Mouse (Mus musculus) cerebellum, adult 2 months (tissue): ENCODE measurements around the gene Gje1. TPM values are rescaled to one million over a fixed set of nuclear protein-coding genes. Genes with fewer than 3 reads are reported as not detected.
A peak's percentile ranks its signal among the peaks of the same experiment; 100 is the strongest.

Experiments used
- DNase-seq, 2 experiments: peaks; one replicate each; pipeline ENCODE4 v3.0.0; 2021
- H3K27ac ChIP-seq: fragments of 200-500 bp; 2 replicates; pipeline ENCODE4 v1.5.1; 2012; ENCODE audit warnings: low read length, control low read depth, inconsistent platforms; ENCODE audit not compliant: insufficient read depth
- H3K27me3 ChIP-seq: fragments of 200-500 bp; 2 replicates; pipeline ENCODE4 v1.6.1; 2012; ENCODE audit warnings: inconsistent platforms, mild to moderate bottlenecking, low read length, moderate library complexity; ENCODE audit not compliant: control insufficient read depth, insufficient read depth
- H3K4me1 ChIP-seq: fragments of 200-500 bp; 2 replicates; pipeline ENCODE4 v1.6.1; 2011; ENCODE audit warnings: low read length; ENCODE audit not compliant: control insufficient read depth, insufficient read depth
- H3K4me3 ChIP-seq: fragments of 200-500 bp; replicated peaks from 2 replicates; pipeline ENCODE3; 2011; ENCODE audit warnings: mild to moderate bottlenecking, low read depth, low read length, control low read depth; ENCODE audit not compliant: insufficient read depth
- CTCF ChIP-seq: fragments of 200-500 bp; IDR thresholded peaks from 2 replicates; pipeline ENCODE4 v1.5.1; 2011; ENCODE audit warnings: low read depth, mild to moderate bottlenecking, control low read depth, low read length, moderate library complexity, borderline replicate concordance; ENCODE audit not compliant: insufficient read depth
- POLR2A ChIP-seq: fragments of 200-500 bp; IDR thresholded peaks from 2 replicates; pipeline ENCODE4 v1.6.1; 2011; ENCODE audit warnings: low read length, control low read depth, borderline replicate concordance; ENCODE audit not compliant: insufficient read depth
- WGBS: fragments of 180-500 bp; shearing (Covaris S2); methylation state at CpG from one replicate; pipeline ENCODE4 v1.1.7; 2018; 5-methylcytosine and 5-hydroxymethylcytosine counted together
- polyA plus RNA-seq: library from polyadenylated mRNA; depleted of rRNA; stranded (reverse); fragments of >200 nt; gene quantifications from 2 replicates; pipeline ENCODE4 v1.2.3, GENCODE M21; 2012; rRNA removed

The Gje1 gene
- polyA plus RNA-seq, result not detected in 2 replicates

DNA sequence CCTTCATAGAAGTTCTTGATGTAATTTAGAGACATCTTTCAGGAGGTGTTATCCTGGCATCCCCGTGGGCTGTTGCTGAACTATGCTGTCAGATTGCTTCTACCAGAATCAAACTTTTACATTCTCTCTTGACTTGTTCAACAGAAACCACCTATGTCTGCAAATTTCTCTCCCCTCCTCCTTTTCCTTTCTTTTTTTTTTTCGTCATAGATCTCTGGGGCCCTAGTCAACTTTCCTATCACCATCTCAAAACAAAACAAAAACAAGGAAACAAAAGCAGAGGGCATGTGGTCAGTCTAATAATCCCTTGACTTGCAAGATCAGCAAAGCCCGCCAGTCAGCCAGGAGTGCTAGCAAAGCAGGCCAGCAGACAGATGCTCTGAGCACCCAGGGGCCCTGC is at the start of gene Gje1:
Gene Gje1, minus strand, starts transcription at position 101 of the 400 bp plus-strand sequence.
- TF ChIP-seq CTCF, result no peak
- TF ChIP-seq POLR2A, result no peak

GRCm38 (mm10) chr10:14760618-14761017 is 42.6 kb upstream of the Gje1 start:
- no peak for TF ChIP-seq CTCF
- no peaks in the 10 kb centered on the region for H3K27me3 ChIP-seq
- no peak overlapping the region for H3K4me3 ChIP-seq
- 24% methylated on average over 8 of the region's 8 CpGs for WGBS
- no peak for DNase-seq
- no peaks in the 10 kb centered on the region for H3K4me1 ChIP-seq
- no peak overlapping the region for H3K27ac ChIP-seq

More for the DNA sequence above, at the start of gene Gje1:
- no peak for DNase-seq
- H3K4me1 ChIP-seq, result no peaks in the 10 kb centered on the region
- no peaks in the 10 kb centered on the region for H3K27me3 ChIP-seq
- H3K27ac ChIP-seq, result no peak within 1 kb of the TSS
- 55% methylated on average over 3 of the region's 3 CpGs for WGBS
- H3K4me3 ChIP-seq, result no peak within 1 kb of the TSS

DNA sequence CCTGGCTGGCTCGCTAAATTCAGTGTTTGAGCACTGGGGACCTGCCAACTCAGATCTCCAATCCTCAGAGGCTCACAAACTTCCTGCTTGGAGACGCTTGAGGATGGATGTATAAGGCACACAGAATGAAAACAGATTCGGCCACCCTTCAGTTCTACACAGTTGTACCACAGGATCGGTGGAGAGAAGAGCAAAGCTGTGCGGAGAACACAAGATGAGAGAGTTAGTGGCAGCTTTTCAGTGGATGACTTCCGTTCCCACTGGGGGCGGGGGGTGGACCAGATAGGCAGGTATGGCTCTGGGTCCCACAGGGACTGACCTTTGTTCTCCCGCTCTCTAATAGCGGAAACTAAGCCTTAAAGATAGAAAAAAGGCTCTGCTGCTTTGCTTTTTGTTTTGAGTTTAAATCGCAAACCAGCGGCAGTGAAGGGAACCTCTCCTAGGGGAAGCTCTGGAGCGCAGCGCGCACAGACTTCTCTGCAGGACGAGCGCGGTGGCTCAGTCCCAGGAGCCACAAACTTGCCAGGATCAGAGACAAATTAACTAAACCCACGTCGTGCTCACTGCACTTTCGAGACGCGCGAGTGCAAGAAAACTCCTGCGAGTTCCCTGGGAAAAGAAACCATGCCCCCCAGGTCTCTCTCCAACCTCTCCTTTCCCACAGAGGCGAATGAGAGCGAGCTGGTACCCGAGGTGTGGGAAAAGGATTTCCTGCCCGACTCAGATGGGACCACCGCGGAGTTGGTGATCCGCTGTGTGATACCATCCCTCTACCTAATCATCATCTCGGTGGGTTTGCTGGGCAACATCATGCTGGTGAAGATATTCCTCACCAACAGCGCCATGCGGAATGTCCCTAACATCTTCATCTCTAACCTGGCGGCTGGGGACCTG is 41.9 kb upstream of the Gje1 start:
- TF ChIP-seq CTCF (no peak), POLR2A (no peak)
- WGBS, result 1% methylated on average over 35 of the region's 35 CpGs
- DNase-seq, result no peak
- Histone ChIP-seq H3K4me1 (no peaks in the 10 kb centered on the region), H3K27ac (no peak overlapping the region), H3K4me3 (no peak overlapping the region), H3K27me3 (no peaks in the 10 kb centered on the region)

- peak in 1 of 2 experiments; percentile 15 for DNase-seq
- TF ChIP-seq CTCF (peak; percentile 17; the same call in 1 of the 2 replicates), POLR2A (no peak)
- WGBS, result 7% methylated on average over 2 of the region's 2 CpGs
- Histone ChIP-seq H3K4me1 (no peaks in the 10 kb centered on the region), H3K4me3 (no peak overlapping the region), H3K27ac (no peak overlapping the region), H3K27me3 (no peaks in the 10 kb centered on the region)
Measured at GRCm38 (mm10) chr10:14734285-14734684, 16.3 kb upstream of the Gje1 start.

- H3K4me3 ChIP-seq, result no peak overlapping the region
- H3K4me1 ChIP-seq, result no peaks in the 10 kb centered on the region
- TF ChIP-seq POLR2A, result no peak
- no peak for TF ChIP-seq CTCF
- H3K27ac ChIP-seq, result no peak overlapping the region
- no peaks in the 10 kb centered on the region for H3K27me3 ChIP-seq
- WGBS, result 42% methylated on average over 9 of the region's 9 CpGs
- DNase-seq, result no peak
Measured at GRCm38 (mm10) chr10:14725671-14726070, 7.7 kb upstream of the Gje1 start.

DNA sequence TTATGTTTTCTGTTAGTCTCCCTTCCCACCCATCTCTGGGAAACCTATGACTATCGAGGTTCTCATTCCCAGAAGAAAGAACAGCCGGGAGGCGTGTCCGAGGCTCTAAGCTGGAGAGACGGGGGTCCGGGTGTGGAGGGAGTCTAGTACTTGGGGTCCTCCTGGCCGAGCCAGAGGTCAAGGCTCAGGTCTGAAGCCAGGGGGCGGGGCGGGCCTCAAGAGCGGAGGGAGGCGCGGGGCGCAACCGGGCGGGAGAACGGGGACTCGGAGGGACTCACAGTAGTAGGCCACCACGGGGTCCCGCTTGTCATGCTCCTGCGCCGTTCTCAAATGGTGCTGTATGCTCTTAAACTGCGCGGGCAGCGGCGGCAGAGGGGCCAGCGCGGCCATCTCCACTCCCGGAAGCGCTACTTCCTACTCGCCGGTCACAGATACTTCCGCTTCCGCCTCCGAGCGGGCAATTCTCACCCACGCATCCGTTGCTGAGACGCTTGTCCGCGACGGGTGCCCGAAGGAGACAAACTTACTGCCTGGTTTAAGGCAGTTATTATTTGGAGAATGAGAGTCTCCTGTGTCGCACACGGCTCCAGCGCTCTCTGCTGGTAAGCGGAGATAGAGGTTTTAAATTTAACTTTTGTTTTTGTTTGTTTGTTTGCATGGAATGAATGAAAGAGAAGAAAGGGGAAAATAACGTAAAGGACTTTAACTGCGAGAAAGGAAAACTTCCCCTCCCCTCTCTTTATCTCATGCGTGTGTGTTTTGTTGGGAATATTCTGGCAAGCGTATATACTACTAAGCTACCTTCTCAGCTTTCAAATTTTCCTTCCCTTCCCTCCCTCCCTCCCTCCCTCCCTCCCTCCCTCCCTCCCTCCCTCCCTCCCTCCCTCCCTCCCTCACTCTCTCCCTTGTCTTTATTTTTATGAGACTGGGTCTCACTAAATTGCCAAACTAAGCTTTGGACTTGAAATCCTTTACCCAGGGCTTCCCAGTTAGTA is 12.6 kb downstream of the Gje1 start, which contains the start of the genes Vta1 and Nmbr:
Gene Vta1, minus strand, starts transcription at position 489 of the 995 bp plus-strand sequence.
Gene Nmbr, plus strand, starts transcription at position 520 of the 995 bp plus-strand sequence.
- under 1% methylated on average over 50 of the region's 50 CpGs for WGBS
- DNase-seq, result peak; percentile 99
- Histone ChIP-seq H3K27me3 (no peaks in the 10 kb centered on the region), H3K4me1 (no peaks in the 10 kb centered on the region), H3K4me3 (peak within 1 kb of the TSS; percentile 62), H3K27ac (no peak within 1 kb of the TSS)
- TF ChIP-seq CTCF (peak; percentile 67), POLR2A (peak; percentile 57; the same call in 1 of the 2 replicates)

GRCm38 (mm10) chr10:14703830-14704420 is 14.1 kb downstream of the Gje1 start:
- no peak overlapping the region for H3K27ac ChIP-seq
- no peak for TF ChIP-seq CTCF
- no peak for TF ChIP-seq POLR2A

More at GRCm38 (mm10) chr10:14703830-14704420, 14.1 kb downstream of the Gje1 start:
- 20% methylated on average over 4 of the region's 4 CpGs for WGBS
- no peak for DNase-seq
- H3K4me3 ChIP-seq, result no peak overlapping the region
- no peaks in the 10 kb centered on the region for H3K4me1 ChIP-seq
- H3K27me3 ChIP-seq, result no peaks in the 10 kb centered on the region
